ENCODE assay signal across 8 mouse cellular contexts in the genomic region with DNA sequence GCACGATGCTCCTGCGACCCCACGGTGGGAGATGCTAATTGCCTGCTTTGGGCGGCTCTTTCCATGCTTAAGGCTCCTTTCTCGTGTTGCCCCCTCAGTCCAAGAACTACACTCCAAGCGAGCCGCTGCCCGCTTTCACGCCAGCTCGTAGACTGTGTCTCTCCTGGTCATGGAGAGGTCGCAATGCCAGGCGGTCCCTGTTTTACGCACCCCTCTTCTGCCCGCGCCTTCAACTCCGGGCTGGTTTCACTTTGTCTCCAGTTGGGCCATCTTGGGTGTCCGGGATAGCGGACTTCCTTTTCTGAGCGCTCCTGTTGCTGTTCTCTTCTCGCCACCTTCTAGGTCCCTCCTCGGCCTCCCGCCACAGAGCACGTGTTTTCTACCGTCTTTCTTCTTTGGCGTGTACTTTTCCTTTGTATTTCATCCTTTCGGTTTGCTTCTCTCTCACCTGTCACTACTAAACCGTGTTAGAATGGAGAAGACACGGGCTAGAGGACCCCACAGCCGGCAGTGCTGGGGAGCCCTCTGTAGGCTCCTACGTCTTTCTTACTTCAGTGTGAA. TPM values are rescaled to one million over a fixed set of nuclear protein-coding genes. Genes with fewer than 3 reads are reported as not detected.
DNase-seq lines count a peak whose midpoint lies in the region; ATAC-seq and TF ChIP-seq lines count a peak whose summit lies in the region.

No protein-coding gene starts in this region.

- H3K27me3 ChIP-seq in cerebellum, adult 2 months (ENCODE audit: control insufficient read depth, insufficient read depth, low read length), result peaks cover 1% of the 10 kb centered on the region; the same call in 1 of the 2 replicates
- 0 out of 2 replicates have a peak, but pooled peaks cover 4% of the 10 kb centered on the region for H3K27me3 ChIP-seq in hindbrain, embryonic 15.5 days

- DNase-seq in cerebellum, adult 2 months, result no peak
- no peak for DNase-seq in cerebellum, postnatal 10 days
- peak; percentile 48 for DNase-seq in CD4-positive helper T cell, adult 2 months (ENCODE audit: low read depth, low spot score)
- DNase-seq in lung, adult 2 months, result peak; percentile 32
- no peak for DNase-seq in right cerebral cortex, adult 2 months (ENCODE audit: low spot score in 2 of 2)

- no peaks in the 10 kb centered on the region for H3K36me3 ChIP-seq in hindbrain, embryonic 15.5 days

- no peaks in the 10 kb centered on the region for H3K9me3 ChIP-seq in hindbrain, embryonic 15.5 days

- no peak; the same call in 1 of the 2 replicates for ATAC-seq in hindbrain, embryonic 15.5 days (ENCODE audit: low FRiP score, low read depth)

- 5% methylated on average over 30 of the region's 30 CpGs for WGBS in cerebellum, adult 2 months
- WGBS in hindbrain, embryonic 15.5 days, result 3% methylated on average over 30 of the region's 30 CpGs
- WGBS in lung, adult 2 months, result 4% methylated on average over 30 of the region's 30 CpGs
- 11% methylated on average over 30 of the region's 30 CpGs for WGBS in olfactory bulb, adult 2 months

- H3K27ac ChIP-seq in cerebellum, adult 2 months (ENCODE audit: insufficient read depth, low read length), result no peak overlapping the region
- no peak overlapping the region for H3K27ac ChIP-seq in embryonic fibroblast, embryonic 13.5 days (ENCODE audit: insufficient read depth, low read length)
- H3K27ac ChIP-seq in hindbrain, embryonic 15.5 days (replicated peaks), result no peak overlapping the region
- no peak overlapping the region for H3K27ac ChIP-seq in olfactory bulb, adult 2 months (ENCODE audit: insufficient read depth, low read depth, low read length)

- peak overlapping the region; percentile 48 for H3K9ac ChIP-seq in hindbrain, embryonic 15.5 days

- no peak for TF ChIP-seq CTCF in cerebellum, adult 2 months (IDR thresholded peaks at IDR 0.05; ENCODE audit: borderline replicate concordance, insufficient read depth, low read depth, low read length)
- TF ChIP-seq CTCF in embryonic fibroblast, embryonic 13.5 days (IDR thresholded peaks at IDR 0.05; ENCODE audit: borderline replicate concordance, insufficient read depth, low read length), result no peak
- TF ChIP-seq CTCF in lung, adult 2 months (IDR thresholded peaks at IDR 0.05; ENCODE audit: insufficient read depth, low read length), result no peak
- TF ChIP-seq CTCF in olfactory bulb, adult 2 months (IDR thresholded peaks at IDR 0.05; ENCODE audit: insufficient read depth, low read depth, low read length), result no peak

- H3K4me2 ChIP-seq in hindbrain, embryonic 15.5 days, result peak overlapping the region; percentile 90

- peak overlapping the region; percentile 59 for H3K4me3 ChIP-seq in cerebellum, adult 2 months (replicated peaks; ENCODE audit: insufficient read depth, low read depth, low read length)
- peak overlapping the region; percentile 46 for H3K4me3 ChIP-seq in embryonic fibroblast, embryonic 13.5 days (ENCODE audit: insufficient read depth, low read length)
- H3K4me3 ChIP-seq in hindbrain, embryonic 15.5 days, result peak overlapping the region; percentile 42
- H3K4me3 ChIP-seq in lung, adult 2 months (replicated peaks; ENCODE audit: extremely low read depth, low read depth, low read length), result peak overlapping the region; percentile 72
- peak overlapping the region; percentile 57 for H3K4me3 ChIP-seq in olfactory bulb, adult 2 months (ENCODE audit: insufficient read depth, low read depth, low read length)

- no peak for TF ChIP-seq POLR2A in cerebellum, adult 2 months (IDR thresholded peaks at IDR 0.05; ENCODE audit: borderline replicate concordance, insufficient read depth, low read length)
- TF ChIP-seq POLR2A in embryonic fibroblast, embryonic 13.5 days (IDR thresholded peaks at IDR 0.05; ENCODE audit: low read depth, low read length), result no peak
- no peak for TF ChIP-seq POLR2A in lung, adult 2 months (IDR thresholded peaks at IDR 0.05; ENCODE audit: borderline replicate concordance, extremely low read depth, low read depth, low read length)
- no peak for TF ChIP-seq POLR2A in olfactory bulb, adult 2 months (IDR thresholded peaks at IDR 0.05; ENCODE audit: insufficient read depth, low read depth, low read length)

- no peaks in the 10 kb centered on the region for H3K4me1 ChIP-seq in cerebellum, adult 2 months (ENCODE audit: control insufficient read depth, insufficient read depth, low read length)
- H3K4me1 ChIP-seq in embryonic fibroblast, embryonic 13.5 days (ENCODE audit: control insufficient read depth, insufficient read depth, low read length), result no peaks in the 10 kb centered on the region
- peaks cover 36% of the 10 kb centered on the region for H3K4me1 ChIP-seq in hindbrain, embryonic 15.5 days (replicated peaks)
- H3K4me1 ChIP-seq in lung, adult 2 months (ENCODE audit: control insufficient read depth, insufficient read depth, low read length), result no peaks in the 10 kb centered on the region
- H3K4me1 ChIP-seq in olfactory bulb, adult 2 months (ENCODE audit: control insufficient read depth, insufficient read depth, low read length), result peaks cover 36% of the 10 kb centered on the region

RNA-seq across cellular contexts. Expression of a gene that starts 46.9 kb away (rescaled TPM):
- polyA plus RNA-seq in cerebellum, adult 2 months (2012; rRNA removed), result 12.9 TPM in 2 replicates
- 18.9 and 28.2 TPM in 2 replicates for polyA plus RNA-seq in embryonic fibroblast, embryonic 13.5 days (2011; ENCODE audit: insufficient read length, low read depth, missing spikeins)
- 30.6 and 31.8 TPM in 2 replicates for polyA plus RNA-seq in hindbrain, embryonic 15.5 days (2015; fragmentation: Nextera tagmentation; extraction: Ambion mirVana)
- 5.2 and 7.9 TPM in 2 replicates for polyA plus RNA-seq in lung, adult 2 months (2012; rRNA removed)
- polyA plus RNA-seq in olfactory bulb, adult 2 months (2012; ENCODE audit: insufficient read depth, insufficient read length, low replicate concordance, missing spikeins), result not detected in 2 replicates

Comparison
In these comparisons a context has a peak if more than half of its experiments do, and no peak if none do; other contexts are left out.
1. DNase-seq: peak in CD4-positive helper T cell, adult 2 months (single experiment) and lung, adult 2 months (single experiment); none in cerebellum, adult 2 months (0 of 2), cerebellum, postnatal 10 days (0 of 2) and right cerebral cortex, adult 2 months (0 of 2).
2. Peak in every context shown above with its lines, with median percentiles within 50 percentile points of each other: H3K4me3 ChIP-seq.